9 mouse cellular contexts compared by ENCODE assay signal in the genomic region with DNA sequence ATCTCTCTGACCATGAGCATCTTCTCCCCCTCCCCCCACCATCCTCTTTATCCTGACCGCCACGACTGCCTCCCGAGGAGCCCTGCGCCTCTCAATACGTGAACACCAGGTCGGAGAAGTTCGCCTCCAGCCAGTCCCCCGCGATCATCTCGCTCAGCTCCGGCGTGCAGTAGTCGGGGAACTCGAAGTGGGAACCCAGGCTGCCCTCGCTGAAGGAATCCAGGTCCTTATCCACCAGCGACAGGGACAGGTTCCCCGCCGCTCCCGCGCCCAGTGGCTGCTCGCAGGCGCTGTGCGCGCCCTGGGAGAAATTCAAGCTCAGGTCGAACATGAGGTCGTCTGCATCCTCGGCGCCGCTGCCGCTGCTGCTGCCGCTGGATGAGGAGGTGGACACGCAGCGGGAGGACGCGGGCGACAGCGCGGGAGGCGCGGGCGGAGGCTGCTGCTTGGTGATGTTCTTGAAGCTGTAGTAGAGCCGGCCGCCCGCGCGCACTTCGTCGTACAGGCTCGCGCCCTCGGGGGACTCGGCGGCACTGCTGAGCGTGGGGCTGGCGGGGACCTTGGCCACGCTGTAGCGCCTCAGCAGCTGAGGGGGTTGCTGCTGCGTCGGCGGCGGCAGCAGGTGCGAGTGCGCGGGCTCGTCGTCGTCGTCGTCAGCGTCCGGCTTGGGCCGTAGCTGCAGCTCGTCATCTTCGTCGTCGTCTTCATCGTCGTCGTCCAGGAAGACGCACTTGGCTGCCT. TPM values are rescaled to one million over a fixed set of nuclear protein-coding genes. Genes with fewer than 3 reads are reported as not detected.
DNase-seq lines count a peak whose midpoint lies in the region; ATAC-seq and TF ChIP-seq lines count a peak whose summit lies in the region.
"Had no signal": no experiment of that assay in that cellular context is flagged by ENCODE, and none has a peak within 500 bp of the region (broad histone marks: within the 10 kb centered on the region; RNA-seq: fewer than 3 reads in every experiment).

No protein-coding gene starts in this region.

- intact Hi-C loops in left cerebral cortex, postnatal 25 days (cut with DNase I) = loop anchor here (5.0 kb wide), 4 partner anchors 256 to 906 kb away; no protein-coding TSS in a partner anchor

- no peak for ATAC-seq in forebrain, embryonic 14.5 days
- no peak for ATAC-seq in hindbrain, embryonic 16.5 days
- no peak for ATAC-seq in midbrain, embryonic 13.5 days
- no peak for ATAC-seq in stomach, postnatal 0 days (ENCODE audit: low FRiP score, low TSS enrichment)
- no peak for ATAC-seq in erythroid progenitor cell, adult 5-6 weeks (replicated peaks; ENCODE audit: low FRiP score, poor library complexity, severe bottlenecking)

- peak; percentile 4 for DNase-seq in urinary bladder, postnatal 25 days (ENCODE audit: low spot score)
- no peak for DNase-seq in urinary bladder, adult 2 months (ENCODE audit: low spot score)
- peak; percentile 76 for DNase-seq in forebrain, embryonic 14.5 days (ENCODE audit: low spot score)
- DNase-seq in left cerebral cortex, postnatal 25 days (ENCODE audit: low spot score in 2 of 2) = peak; percentile 60 to 77
- peak; percentile 53 for DNase-seq in stomach, postnatal 0 days (ENCODE audit: low spot score)

- under 1% methylated on average over 76 of the region's 80 CpGs for WGBS in forebrain, embryonic 14.5 days
- WGBS in hindbrain, embryonic 16.5 days = under 1% methylated on average over 67 of the region's 80 CpGs
- under 1% methylated on average over 80 of the region's 80 CpGs for WGBS in midbrain, embryonic 13.5 days
- 1% methylated on average over 55 of the region's 80 CpGs for WGBS in stomach, postnatal 0 days

- TF ChIP-seq CTCF in stomach, postnatal 0 days (IDR thresholded peaks at IDR 0.05; ENCODE audit: low read depth) = no peak

- peaks cover 24% of the 10 kb centered on the region for H3K36me3 ChIP-seq in forebrain, embryonic 14.5 days (ENCODE audit: control insufficient read depth, insufficient read depth, low read length)
- H3K36me3 ChIP-seq in hindbrain, embryonic 16.5 days (ENCODE audit: control insufficient read depth, insufficient read depth, low read length) = no peaks in the 10 kb centered on the region
- peaks cover 10% of the 10 kb centered on the region; the same call in 1 of the 2 replicates for H3K36me3 ChIP-seq in midbrain, embryonic 13.5 days
- H3K36me3 ChIP-seq in stomach, postnatal 0 days (ENCODE audit: control insufficient read depth, insufficient read depth, low read length) = no peaks in the 10 kb centered on the region

- H3K4me3 ChIP-seq in forebrain, embryonic 14.5 days (ENCODE audit: low read depth, low read length) = peak overlapping the region; percentile 100
- peak overlapping the region; percentile 95 for H3K4me3 ChIP-seq in hindbrain, embryonic 16.5 days (ENCODE audit: low read length)
- peak overlapping the region; percentile 100 for H3K4me3 ChIP-seq in midbrain, embryonic 13.5 days (replicated peaks)
- H3K4me3 ChIP-seq in stomach, postnatal 0 days (ENCODE audit: low read depth, low read length) = peak overlapping the region; percentile 58

- peak overlapping the region; percentile 100 for H3K9ac ChIP-seq in forebrain, embryonic 14.5 days (ENCODE audit: low read length)
- H3K9ac ChIP-seq in hindbrain, embryonic 16.5 days (ENCODE audit: low read depth, low read length) = peak overlapping the region; percentile 100
- H3K9ac ChIP-seq in midbrain, embryonic 13.5 days (replicated peaks) = peak overlapping the region; percentile 100
- H3K9ac ChIP-seq in stomach, postnatal 0 days (ENCODE audit: low read length) = peak overlapping the region; percentile 55

- no peaks in the 10 kb centered on the region for H3K27me3 ChIP-seq in forebrain, embryonic 14.5 days (replicated peaks; ENCODE audit: control insufficient read depth, insufficient read depth, low read length)
- H3K27me3 ChIP-seq in hindbrain, embryonic 16.5 days (replicated peaks; ENCODE audit: control insufficient read depth, insufficient read depth, low read length) = no peaks in the 10 kb centered on the region
- no peaks in the 10 kb centered on the region for H3K27me3 ChIP-seq in midbrain, embryonic 13.5 days
- no peaks in the 10 kb centered on the region for H3K27me3 ChIP-seq in stomach, postnatal 0 days (ENCODE audit: control insufficient read depth, insufficient read depth, low read length)

- peak overlapping the region; percentile 35 for H3K4me2 ChIP-seq in forebrain, embryonic 14.5 days (ENCODE audit: low read length)
- peak overlapping the region; percentile 56 for H3K4me2 ChIP-seq in hindbrain, embryonic 16.5 days (ENCODE audit: low read length)
- H3K4me2 ChIP-seq in midbrain, embryonic 13.5 days (replicated peaks) = peak overlapping the region; percentile 71
- peak overlapping the region; percentile 95 for H3K4me2 ChIP-seq in stomach, postnatal 0 days (replicated peaks; ENCODE audit: low read depth)

- H3K27ac ChIP-seq in forebrain, embryonic 14.5 days (ENCODE audit: low read depth, low read length) = peak overlapping the region; percentile 100
- peak overlapping the region; percentile 98 for H3K27ac ChIP-seq in hindbrain, embryonic 16.5 days (ENCODE audit: low read depth, low read length)
- H3K27ac ChIP-seq in midbrain, embryonic 13.5 days = peak overlapping the region; percentile 100
- H3K27ac ChIP-seq in stomach, postnatal 0 days (replicated peaks) = peak overlapping the region; percentile 49; the same call in 1 of the 2 replicates

- H3K9me3 ChIP-seq in forebrain, embryonic 14.5 days (replicated peaks; ENCODE audit: control insufficient read depth, low read length) = no peaks in the 10 kb centered on the region
- no peaks in the 10 kb centered on the region for H3K9me3 ChIP-seq in hindbrain, embryonic 16.5 days (ENCODE audit: control insufficient read depth, low read length)
- no peaks in the 10 kb centered on the region for H3K9me3 ChIP-seq in midbrain, embryonic 13.5 days
- no peaks in the 10 kb centered on the region for H3K9me3 ChIP-seq in stomach, postnatal 0 days (ENCODE audit: control insufficient read depth, low read length)

- TF ChIP-seq EP300 in stomach, postnatal 0 days (optimal IDR thresholded peaks at IDR 0.05) = no peak

- no peaks in the 10 kb centered on the region; the same call in 1 of the 2 replicates for H3K4me1 ChIP-seq in forebrain, embryonic 14.5 days (ENCODE audit: control insufficient read depth, insufficient read depth, low read length)
- peaks cover 6% of the 10 kb centered on the region for H3K4me1 ChIP-seq in hindbrain, embryonic 16.5 days (ENCODE audit: control insufficient read depth, insufficient read depth, low read depth, low read length)
- H3K4me1 ChIP-seq in midbrain, embryonic 13.5 days (replicated peaks) = peaks cover 23% of the 10 kb centered on the region
- H3K4me1 ChIP-seq in stomach, postnatal 0 days (replicated peaks; ENCODE audit: control insufficient read depth, insufficient read depth) = no peaks in the 10 kb centered on the region; the same call in 1 of the 2 replicates

RNA-seq across cellular contexts. Expression of a gene that starts 1.1 kb away (rescaled TPM):
- 0.31 and 0.33 TPM in 2 replicates for polyA plus RNA-seq in urinary bladder, adult 2 months (2012; rRNA removed)
- polyA plus RNA-seq in forebrain, embryonic 14.5 days (2014; fragmentation: Nextera tagmentation; extraction: Ambion mirVana) = 948 and 1,039 TPM in 2 replicates
- 179 and 238 TPM in 2 replicates for polyA plus RNA-seq in hindbrain, embryonic 16.5 days (2015; fragmentation: Nextera tagmentation; extraction: Ambion mirVana)
- 10 to 100 TPM; 17.3 to 17.4 TPM for total RNA-seq in left cerebral cortex, postnatal 25 days (2021)
- polyA plus RNA-seq in midbrain, embryonic 13.5 days (2015; fragmentation: Nextera tagmentation; extraction: Ambion mirVana) = 748 and 776 TPM in 2 replicates
- polyA plus RNA-seq in stomach, postnatal 0 days (2015; fragmentation: Nextera tagmentation; extraction: Ambion mirVana) = 3.3 and 3.4 TPM in 2 replicates
- total RNA-seq in erythroid progenitor cell, adult 5-6 weeks (2015; ENCODE audit: low replicate concordance) = not detected in 2 replicates
- not detected in 2 replicates for total RNA-seq in erythroid progenitor cell, adult 5-6 weeks (2017; ENCODE audit: low replicate concordance)
- total RNA-seq: neutrophil, adult 5-6 weeks had no signal

Comparison
In these comparisons a context has a peak if more than half of its experiments do, and no peak if none do; other contexts are left out.
1. H3K27ac ChIP-seq: peak in every context shown above with its lines; median percentile 100 in forebrain, embryonic 14.5 days; 100 in midbrain, embryonic 13.5 days; 98 in hindbrain, embryonic 16.5 days; 49 in stomach, postnatal 0 days.
2. H3K4me2 ChIP-seq: peak in every context shown above with its lines; median percentile 95 in stomach, postnatal 0 days; 71 in midbrain, embryonic 13.5 days; 56 in hindbrain, embryonic 16.5 days; 35 in forebrain, embryonic 14.5 days.
3. RNA of a gene that starts 1.1 kb away (polyA plus RNA-seq): 948 to 1,039 TPM in forebrain, embryonic 14.5 days, 748 to 776 TPM in midbrain, embryonic 13.5 days and 179 to 238 TPM in hindbrain, embryonic 16.5 days; 3.3 to 3.4 TPM in stomach, postnatal 0 days and 0.31 to 0.33 TPM in urinary bladder, adult 2 months; every median in the first group is over 10 times any median in the second.
4. Peak in every context shown above with its lines, with median percentiles within 50 percentile points of each other: H3K4me3 ChIP-seq and H3K9ac ChIP-seq.